Mouse (Mus musculus) megakaryocyte, adult 5-6 weeks (primary cell): ENCODE measurements around the gene Ckap5. TPM values are rescaled to one million over a fixed set of nuclear protein-coding genes. Genes with fewer than 3 reads are reported as not detected.

ENCODE experiments used
- ATAC-seq: 2 replicates; pipeline ENCODE4 v1.8.0; 2016; ENCODE audit warnings: mild to moderate bottlenecking, inconsistent platforms; ENCODE audit not compliant: poor library complexity, severe bottlenecking
- total RNA-seq, 2 experiments: library from RNA; stranded (forward) in 1 of 2; stranded (reverse) in 1 of 2; fragments of 153-499, 151-499 nt in 1 of 2; fragments of 221-1000, 200-1000 nt in 1 of 2; gene quantifications; 2 replicates each; pipeline versions ENCODE4 v1.2.3 to v1.2.4; 2015 to 2017

The Ckap5 gene
- total RNA-seq, 2 experiments from 2014 or later: 83.5 to 94.2 TPM

- ATAC-seq: no peak
These were observed 125.1 kb downstream of the Ckap5 start for GRCm38 (mm10) chr2:91651458-91652258.

DNA sequence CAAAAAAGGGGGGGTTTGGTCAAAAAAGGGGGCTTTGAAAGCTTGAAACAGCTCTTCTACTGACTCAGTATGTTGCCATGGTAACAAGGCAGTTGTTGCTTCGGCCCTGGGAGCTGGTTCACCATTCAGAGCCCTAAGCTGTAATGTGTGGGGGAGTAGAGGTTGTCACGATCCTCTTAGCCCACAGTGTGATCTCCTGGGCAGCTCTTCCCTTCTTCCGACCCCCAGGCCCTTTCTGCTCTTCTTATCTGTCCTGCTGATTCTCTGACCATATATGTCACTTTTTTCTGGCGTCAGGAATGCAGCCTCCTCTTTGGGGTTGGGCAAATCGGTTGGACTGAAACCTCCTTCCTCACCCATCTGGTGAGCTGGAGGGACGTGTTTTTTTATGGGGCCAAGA is 126.3 kb downstream of the Ckap5 start:
- no peak for ATAC-seq

DNA sequence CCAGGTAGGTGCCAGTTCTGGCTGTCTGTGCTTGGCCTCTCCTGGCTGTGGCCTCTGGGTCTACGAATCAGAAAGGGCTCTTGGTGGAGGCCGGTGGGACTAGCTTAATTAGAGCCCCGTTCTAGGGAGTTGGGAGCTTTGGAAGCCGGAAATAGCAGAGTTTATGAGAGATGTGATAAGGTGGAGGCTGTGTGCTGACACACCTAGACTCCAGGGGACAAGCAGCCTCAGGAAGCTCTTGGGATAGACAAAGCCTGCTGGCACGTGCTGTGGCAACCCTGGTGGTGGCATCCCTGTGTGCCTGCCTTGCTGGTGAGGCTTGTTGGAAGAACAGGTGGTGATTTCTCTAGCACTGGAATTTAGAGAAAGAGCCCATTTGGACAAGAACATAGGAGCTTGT is 128.8 kb downstream of the Ckap5 start:
- ATAC-seq: no peak

GRCm38 (mm10) chr2:91655827-91656226 is 129.3 kb downstream of the Ckap5 start:
- ATAC-seq: no peak

DNA sequence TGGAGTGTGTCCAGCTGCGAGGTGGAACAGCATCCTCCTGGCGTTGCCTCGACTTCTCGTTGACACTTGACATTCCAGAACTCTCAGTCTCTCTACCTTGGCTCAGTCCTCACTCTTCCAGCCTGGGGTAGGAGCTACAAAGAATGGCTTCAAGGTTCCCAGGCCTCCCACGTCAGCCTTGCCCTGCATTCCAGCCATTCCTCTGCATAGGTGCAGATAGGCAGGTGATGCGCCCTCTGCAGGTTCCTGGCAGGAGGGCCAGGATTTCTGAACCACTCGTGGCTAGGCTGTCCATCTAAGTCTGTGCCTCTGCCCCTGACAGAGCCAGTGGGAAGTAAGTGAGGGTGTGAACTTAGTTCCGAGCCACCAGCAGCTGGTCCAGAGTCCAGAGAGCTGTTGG is 130.2 kb downstream of the Ckap5 start:
- ATAC-seq: no peak

- ATAC-seq: no peak
These were observed 133.1 kb downstream of the Ckap5 start for GRCm38 (mm10) chr2:91659657-91660056.

- no peak for ATAC-seq
These were observed 134.4 kb downstream of the Ckap5 start for GRCm38 (mm10) chr2:91660981-91661380.

GRCm38 (mm10) chr2:91664780-91665179 is 138.2 kb downstream of the Ckap5 start:
- no peak for ATAC-seq

- no peak for ATAC-seq
These were observed 139.9 kb downstream of the Ckap5 start for GRCm38 (mm10) chr2:91666386-91666910.

DNA sequence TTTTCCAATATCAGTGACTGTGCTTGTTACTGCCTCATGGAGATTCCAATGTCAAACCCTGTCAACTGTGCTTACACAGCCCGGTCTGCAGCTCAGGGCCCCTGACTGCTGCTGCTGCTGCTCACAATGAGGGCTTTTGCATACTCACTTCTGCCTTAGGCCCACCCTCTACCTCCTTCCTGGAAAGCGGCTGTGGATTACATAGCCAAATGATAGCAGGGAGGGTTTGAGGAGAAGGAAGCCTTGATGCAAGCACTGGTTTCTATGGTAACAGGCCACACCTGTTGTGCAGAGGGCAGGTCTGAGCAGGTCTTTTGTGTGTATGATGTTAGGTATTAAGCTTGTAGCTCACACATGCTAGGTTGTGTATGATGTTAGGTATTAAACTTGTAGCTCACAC is 141.2 kb downstream of the Ckap5 start:
- no peak for ATAC-seq

DNA sequence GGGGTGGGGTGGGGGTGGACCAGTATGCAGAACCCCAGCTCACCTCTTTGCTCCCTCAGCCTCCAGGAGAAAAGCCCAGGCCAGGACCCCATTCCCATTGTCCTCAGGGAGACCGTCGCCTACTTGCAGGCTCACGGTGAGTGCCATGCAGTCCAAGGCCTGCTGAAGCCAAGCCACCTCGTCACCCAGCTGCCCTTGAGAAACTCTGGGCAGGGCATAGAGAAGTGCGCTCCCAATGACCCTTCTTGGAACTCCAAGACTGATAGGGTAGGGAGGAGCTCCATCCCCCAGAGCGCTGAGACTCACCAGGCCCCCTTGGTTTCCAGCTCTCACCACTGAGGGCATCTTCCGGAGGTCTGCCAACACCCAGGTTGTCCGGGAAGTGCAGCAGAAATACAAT is 142.8 kb downstream of the Ckap5 start:
- ATAC-seq: no peak

DNA sequence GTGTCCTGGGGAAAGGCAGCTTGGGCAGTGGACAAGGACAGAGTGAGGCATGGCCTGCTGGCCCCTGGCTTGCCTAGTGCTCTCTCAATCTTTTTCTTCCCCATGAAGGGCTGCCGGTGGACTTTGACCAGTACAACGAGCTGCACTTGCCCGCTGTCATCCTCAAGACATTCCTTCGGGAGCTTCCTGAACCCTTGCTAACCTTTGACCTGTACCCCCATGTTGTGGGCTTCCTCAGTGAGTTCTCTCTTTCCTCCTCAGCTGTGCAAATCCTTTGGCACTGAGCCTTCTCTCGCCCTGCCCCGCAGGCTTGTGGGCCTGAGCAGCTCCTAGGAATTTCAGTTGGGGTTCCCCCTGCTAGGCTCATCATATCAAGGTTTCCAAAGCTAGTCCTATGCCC is 143.5 kb downstream of the Ckap5 start:
- ATAC-seq: no peak

Other genes with a start within 250 kb of the Ckap5 start
- 2.0 and 4.2 TPM in 2 replicates for gene 1110051M20Rik, start 82.1 kb upstream of the Ckap5 start, total RNA-seq (2015)
- 1.7 and 3.2 TPM in 2 replicates for gene 1110051M20Rik, start 82.1 kb upstream of the Ckap5 start, total RNA-seq (2017)
- gene Lrp4, start 69.3 kb upstream of the Ckap5 start, total RNA-seq (2015): 1.0 and 1.1 TPM in 2 replicates
- 1.9 and 2.7 TPM in 2 replicates for gene Lrp4, start 69.3 kb upstream of the Ckap5 start, total RNA-seq (2017)
- gene F2, start 109.7 kb downstream of the Ckap5 start, total RNA-seq (2015): not detected in 2 replicates
- gene F2, start 109.7 kb downstream of the Ckap5 start, total RNA-seq (2017): not detected in 2 replicates
- 3.6 and 5.1 TPM in 2 replicates for gene Zfp408, start 123.0 kb downstream of the Ckap5 start, total RNA-seq (2015)
- gene Zfp408, start 123.0 kb downstream of the Ckap5 start, total RNA-seq (2017): 7.1 and 13.8 TPM in 2 replicates
- gene Arhgap1, start 123.1 kb downstream of the Ckap5 start, total RNA-seq (2015): 92.0 and 93.7 TPM in 2 replicates
- 78.5 and 86.1 TPM in 2 replicates for gene Arhgap1, start 123.1 kb downstream of the Ckap5 start, total RNA-seq (2017)
- 22.9 and 25.0 TPM in 2 replicates for gene Atg13, start 183.8 kb downstream of the Ckap5 start, total RNA-seq (2015)
- gene Atg13, start 183.8 kb downstream of the Ckap5 start, total RNA-seq (2017): 7.6 and 7.8 TPM in 2 replicates
- 2.6 and 5.8 TPM in 2 replicates for gene Harbi1, start 184.1 kb downstream of the Ckap5 start, total RNA-seq (2015)
- gene Harbi1, start 184.1 kb downstream of the Ckap5 start, total RNA-seq (2017): 7.7 and 9.3 TPM in 2 replicates
- gene Ambra1, start 203.4 kb downstream of the Ckap5 start, total RNA-seq (2015): 22.4 and 24.9 TPM in 2 replicates
- 15.1 and 37.9 TPM in 2 replicates for gene Ambra1, start 203.4 kb downstream of the Ckap5 start, total RNA-seq (2017)